Mouse (Mus musculus): ENCODE measurements around the gene Ndrg3.

GRCm38 (mm10) chr2:156954463-156954862 is 37.4 kb downstream of the Ndrg3 start:
- TF ChIP-seq CTCF (IDR thresholded peaks at IDR 0.05) (no peak), POLR2A (IDR thresholded peaks at IDR 0.05; ENCODE audit: insufficient read depth, low read depth, low read length) (no peak), EP300 (IDR thresholded peaks at IDR 0.05; ENCODE audit: insufficient read depth, low read depth, low read length) (no peak)
